Mouse (Mus musculus): ENCODE data around the gene Cbarp. TPM values are rescaled to one million over a fixed set of nuclear protein-coding genes. Genes with fewer than 3 reads are reported as not detected.
A peak's percentile ranks its signal among the peaks of the same experiment; 100 is the strongest.

The Cbarp gene
- polyA plus RNA-seq, 1 experiment from 2014 or later = 2.5 TPM

DNA sequence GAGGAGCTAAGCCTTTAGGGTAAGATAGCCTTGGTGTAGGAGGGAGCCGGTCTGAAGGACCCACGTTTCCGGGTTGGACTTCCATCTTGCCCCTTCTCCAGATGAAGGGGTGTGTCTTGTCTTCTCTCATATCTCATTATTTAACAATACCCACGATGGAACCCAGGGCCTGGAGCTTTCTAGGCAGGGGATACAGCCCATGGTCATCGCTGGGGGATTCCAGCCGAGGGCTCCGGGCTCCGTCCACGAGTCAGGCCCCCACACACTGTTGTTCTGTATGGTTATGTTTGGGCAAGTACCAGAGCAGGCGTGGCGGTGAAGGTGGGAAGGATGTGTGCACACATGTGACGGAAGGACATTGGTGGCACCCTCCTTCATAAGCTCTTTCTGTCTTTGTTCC lies 3.5 kb upstream of the Cbarp start:
- Histone ChIP-seq H3K4me1 (ENCODE audit: control insufficient read depth, insufficient read depth, low read length) (peaks cover 45% of the 10 kb centered on the region), H3K9me3 (replicated peaks; ENCODE audit: control insufficient read depth, low read length) (no peaks in the 10 kb centered on the region), H3K4me2 (ENCODE audit: low read depth, low read length) (no peak overlapping the region), H3K4me3 (ENCODE audit: low read length) (no peak overlapping the region), H3K9ac (ENCODE audit: low read length) (no peak overlapping the region), H3K27me3 (ENCODE audit: control insufficient read depth, insufficient read depth, low read length) (no peaks in the 10 kb centered on the region), H3K27ac (ENCODE audit: low read length) (no peak overlapping the region), H3K36me3 (ENCODE audit: control insufficient read depth, insufficient read depth) (peaks cover 28% of the 10 kb centered on the region)
- no peak for ATAC-seq (replicated peaks; ENCODE audit: extremely low read depth, insufficient read depth, low FRiP score)
- WGBS = 88% methylated on average over 12 of the region's 12 CpGs

DNA sequence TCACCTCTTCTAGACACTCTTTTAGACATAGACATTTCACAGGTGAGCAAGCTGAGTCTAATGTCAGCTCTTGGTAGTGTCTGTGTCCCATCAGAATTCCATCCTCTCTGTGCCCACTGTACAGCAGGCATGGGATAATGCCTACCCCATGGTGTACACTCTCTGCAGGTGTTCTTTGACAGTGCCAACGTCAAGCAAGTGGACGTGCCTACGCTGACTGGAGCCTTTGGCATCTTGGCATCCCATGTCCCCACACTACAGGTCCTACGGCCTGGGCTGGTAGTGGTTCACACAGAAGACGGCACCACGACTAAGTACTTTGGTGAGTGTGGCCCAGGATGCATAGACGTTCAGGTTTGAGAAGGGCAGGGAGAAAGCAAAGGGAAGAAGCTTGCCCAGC lies 3.0 kb upstream of the Cbarp start:
- H3K4me1 ChIP-seq (ENCODE audit: control insufficient read depth, insufficient read depth, low read length) = peaks cover 45% of the 10 kb centered on the region
- WGBS = 89% methylated on average over 7 of the region's 7 CpGs

DNA sequence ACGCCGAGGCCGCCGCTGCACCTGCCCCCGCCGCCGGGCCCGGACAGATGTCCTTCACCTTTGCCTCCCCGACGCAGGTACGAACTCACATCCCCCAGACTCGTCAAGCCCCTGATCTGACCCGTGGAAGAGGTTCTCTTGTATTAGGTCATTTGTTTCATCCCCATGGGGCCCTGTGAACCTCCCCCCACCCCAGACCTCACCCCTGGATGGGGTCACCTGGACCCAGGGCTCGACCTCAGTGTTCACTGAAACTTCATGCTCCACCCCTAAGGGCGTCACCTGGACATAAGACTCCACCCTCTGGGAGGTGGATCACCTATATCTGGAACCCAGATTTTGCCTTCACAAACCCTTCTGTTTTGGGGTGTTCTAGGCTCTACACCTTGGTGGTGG lies 1.9 kb upstream of the Cbarp start:
- 0% methylated on average over 15 of the region's 15 CpGs for WGBS
- Histone ChIP-seq H3K27me3 (ENCODE audit: control insufficient read depth, insufficient read depth, low read length) (peaks cover under 1% of the 10 kb centered on the region; the same call in 1 of the 2 replicates), H3K36me3 (ENCODE audit: control insufficient read depth, insufficient read depth) (peaks cover 28% of the 10 kb centered on the region), H3K27ac (ENCODE audit: low read length) (peak overlapping the region; percentile 93), H3K4me1 (ENCODE audit: control insufficient read depth, insufficient read depth, low read length) (peaks cover 51% of the 10 kb centered on the region), H3K9me3 (replicated peaks; ENCODE audit: control insufficient read depth, low read length) (no peaks in the 10 kb centered on the region), H3K4me3 (ENCODE audit: low read length) (peak overlapping the region; percentile 73), H3K4me2 (ENCODE audit: low read depth, low read length) (peak overlapping the region; percentile 85), H3K9ac (ENCODE audit: low read length) (peak overlapping the region; percentile 99)
- 0 out of 2 replicates have a peak, but pooled peaks have one; percentile 3 for ATAC-seq (replicated peaks; ENCODE audit: extremely low read depth, insufficient read depth, low FRiP score)

More for the DNA sequence above, 3.0 kb upstream of the Cbarp start:
- Histone ChIP-seq H3K9ac (ENCODE audit: low read length) (no peak overlapping the region), H3K27me3 (ENCODE audit: control insufficient read depth, insufficient read depth, low read length) (no peaks in the 10 kb centered on the region), H3K4me3 (ENCODE audit: low read length) (no peak overlapping the region), H3K27ac (ENCODE audit: low read length) (no peak overlapping the region), H3K36me3 (ENCODE audit: control insufficient read depth, insufficient read depth) (peaks cover 28% of the 10 kb centered on the region), H3K9me3 (replicated peaks; ENCODE audit: control insufficient read depth, low read length) (no peaks in the 10 kb centered on the region), H3K4me2 (ENCODE audit: low read depth, low read length) (0 out of 2 replicates have a peak overlapping the region, but pooled peaks have one; percentile 85)
- ATAC-seq (replicated peaks; ENCODE audit: extremely low read depth, insufficient read depth, low FRiP score) = no peak

DNA sequence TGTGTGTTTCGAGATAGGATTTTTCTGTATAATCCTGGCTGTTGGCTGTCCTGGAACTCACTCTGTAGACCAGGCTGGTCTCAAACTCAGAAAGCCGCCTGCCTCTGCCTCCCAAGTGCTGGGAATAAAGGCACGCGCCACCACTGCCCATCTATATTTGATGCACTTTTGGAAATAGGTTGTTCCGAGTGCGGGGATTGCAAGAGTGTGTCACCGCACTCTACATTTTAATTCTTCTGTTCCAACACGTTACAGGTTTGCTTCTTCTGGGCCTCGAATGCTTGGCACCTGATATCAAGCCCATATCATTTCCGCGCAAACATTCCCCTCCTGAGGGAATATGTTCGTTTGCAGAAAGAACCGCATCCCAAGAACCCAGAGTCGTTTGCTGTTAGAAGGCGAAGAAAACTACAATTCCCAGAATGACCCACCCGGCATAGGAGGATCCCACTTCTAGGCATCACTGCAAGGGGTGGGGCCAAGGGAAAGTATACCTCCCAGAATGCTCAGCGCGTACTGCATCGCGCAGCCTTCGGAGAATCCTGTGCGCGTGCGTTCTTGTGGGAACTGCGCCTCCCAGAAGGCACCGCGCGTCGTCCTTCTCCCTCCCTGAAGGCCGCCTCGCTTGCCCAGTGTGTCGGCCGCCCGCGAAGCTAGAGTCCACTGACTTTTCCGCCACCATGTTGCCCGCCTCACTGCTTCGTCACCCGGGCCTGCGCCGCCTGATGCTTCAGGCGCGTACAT lies 1.3 kb upstream of the Cbarp start:
- no peaks in the 10 kb centered on the region for H3K9me3 ChIP-seq (replicated peaks; ENCODE audit: control insufficient read depth, low read length)
- H3K4me2 ChIP-seq (ENCODE audit: low read depth, low read length) = peak overlapping the region; percentile 85
- H3K27me3 ChIP-seq (ENCODE audit: control insufficient read depth, insufficient read depth, low read length) = peaks cover 6% of the 10 kb centered on the region; the same call in 1 of the 2 replicates
- peaks cover 28% of the 10 kb centered on the region for H3K36me3 ChIP-seq (ENCODE audit: control insufficient read depth, insufficient read depth)
- peak overlapping the region; percentile 93 for H3K27ac ChIP-seq (ENCODE audit: low read length)
- H3K4me3 ChIP-seq (ENCODE audit: low read length) = peak overlapping the region; percentile 73
- WGBS = under 1% methylated on average over 43 of the region's 43 CpGs
- peaks cover 51% of the 10 kb centered on the region for H3K4me1 ChIP-seq (ENCODE audit: control insufficient read depth, insufficient read depth, low read length)
- ATAC-seq (replicated peaks; ENCODE audit: extremely low read depth, insufficient read depth, low FRiP score) = peak; percentile 87
- H3K9ac ChIP-seq (ENCODE audit: low read length) = peak overlapping the region; percentile 99

DNA sequence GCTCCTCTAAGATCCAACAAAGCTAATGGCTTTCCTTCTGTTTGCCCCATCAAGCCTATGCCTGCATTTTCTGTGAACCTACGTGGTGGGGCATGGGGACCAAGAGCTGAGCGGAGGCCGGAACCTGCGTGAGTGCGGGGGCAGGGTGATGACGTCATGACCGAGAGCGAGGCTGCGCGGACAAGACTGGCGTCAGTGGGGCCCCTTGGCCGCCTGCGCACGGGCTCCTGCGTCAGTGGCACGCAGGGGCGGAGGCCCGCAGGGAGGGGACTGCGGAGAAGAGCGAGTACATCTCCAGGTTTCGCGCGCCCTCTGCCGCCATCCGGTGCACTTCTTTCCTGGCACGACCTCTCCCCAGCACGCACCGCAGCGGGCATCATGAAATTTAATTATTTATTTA lies 608 bp upstream of the Cbarp start:
- peak overlapping the region; percentile 85 for H3K4me2 ChIP-seq (ENCODE audit: low read depth, low read length)
- peaks cover 48% of the 10 kb centered on the region for H3K4me1 ChIP-seq (ENCODE audit: control insufficient read depth, insufficient read depth, low read length)
- peak overlapping the region; percentile 81 for H3K27ac ChIP-seq (ENCODE audit: low read length)
- H3K9ac ChIP-seq (ENCODE audit: low read length) = peak overlapping the region; percentile 72
- ATAC-seq (replicated peaks; ENCODE audit: extremely low read depth, insufficient read depth, low FRiP score) = peak; percentile 64
- peaks cover 25% of the 10 kb centered on the region for H3K36me3 ChIP-seq (ENCODE audit: control insufficient read depth, insufficient read depth)
- WGBS = under 1% methylated on average over 28 of the region's 29 CpGs
- peak overlapping the region; percentile 73 for H3K4me3 ChIP-seq (ENCODE audit: low read length)
- no peaks in the 10 kb centered on the region for H3K9me3 ChIP-seq (replicated peaks; ENCODE audit: control insufficient read depth, low read length)
- peaks cover 6% of the 10 kb centered on the region; the same call in 1 of the 2 replicates for H3K27me3 ChIP-seq (ENCODE audit: control insufficient read depth, insufficient read depth, low read length)

DNA sequence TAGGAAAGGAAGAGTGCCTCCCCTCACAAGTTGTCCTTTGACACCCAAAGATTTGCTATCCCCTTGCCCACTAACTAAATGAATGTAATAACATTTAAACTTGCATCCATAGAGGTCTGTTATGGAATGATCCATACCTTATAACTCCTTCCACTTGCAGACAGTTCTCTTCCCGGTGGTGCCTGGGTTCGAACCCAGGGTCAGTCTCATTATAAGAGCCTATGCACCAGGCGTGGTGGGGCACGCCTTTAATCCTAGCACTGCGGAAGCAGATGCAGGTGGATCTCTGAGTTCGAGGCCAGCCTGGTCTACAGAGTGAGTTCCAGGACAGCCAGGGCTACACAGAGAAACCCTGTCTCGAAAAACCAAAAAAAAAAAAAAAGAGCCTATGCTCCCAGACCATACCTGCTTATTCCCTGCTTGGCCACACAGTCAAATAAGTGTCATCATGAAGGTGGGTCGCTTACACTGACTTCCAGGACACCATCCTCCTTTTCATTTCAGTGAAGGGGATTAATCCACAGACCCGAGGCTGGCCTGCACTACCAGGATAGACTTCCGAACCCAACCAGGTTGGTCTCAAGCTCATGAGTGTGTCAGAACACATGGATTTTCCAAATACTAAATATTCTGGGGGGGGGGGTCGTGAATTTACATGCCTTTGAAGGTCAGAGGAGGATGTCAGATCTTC lies 515 bp downstream of the Cbarp start:
- no peak overlapping the region for H3K4me3 ChIP-seq (ENCODE audit: low read length)
- peaks cover 18% of the 10 kb centered on the region for H3K36me3 ChIP-seq (ENCODE audit: control insufficient read depth, insufficient read depth)
- no peak overlapping the region for H3K4me2 ChIP-seq (ENCODE audit: low read depth, low read length)
- peaks cover 39% of the 10 kb centered on the region for H3K4me1 ChIP-seq (ENCODE audit: control insufficient read depth, insufficient read depth, low read length)
- peaks cover 6% of the 10 kb centered on the region; the same call in 1 of the 2 replicates for H3K27me3 ChIP-seq (ENCODE audit: control insufficient read depth, insufficient read depth, low read length)
- 0 out of 2 replicates have a peak, but pooled peaks cover 3% of the 10 kb centered on the region for H3K9me3 ChIP-seq (replicated peaks; ENCODE audit: control insufficient read depth, low read length)
- WGBS = 78% methylated on average over 11 of the region's 11 CpGs
- H3K9ac ChIP-seq (ENCODE audit: low read length) = no peak overlapping the region
- ATAC-seq (replicated peaks; ENCODE audit: extremely low read depth, insufficient read depth, low FRiP score) = no peak
- no peak overlapping the region for H3K27ac ChIP-seq (ENCODE audit: low read length)

DNA sequence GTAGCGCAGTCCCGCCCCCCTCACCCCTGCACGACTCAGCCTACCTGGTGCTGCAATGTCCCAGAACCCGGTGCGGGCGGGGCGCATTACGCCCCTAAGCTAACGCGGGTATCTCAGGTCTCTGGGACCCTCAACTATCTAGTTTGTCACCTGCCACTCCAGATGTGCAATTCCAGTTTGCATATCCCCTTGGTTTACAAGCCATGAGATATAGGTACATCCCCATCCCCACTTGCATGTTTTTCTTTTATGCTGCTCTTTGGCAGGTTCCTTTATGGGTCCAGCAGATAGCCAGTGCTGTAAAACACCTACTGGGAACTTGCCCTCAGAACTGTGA lies 1.2 kb downstream of the Cbarp start:
- 1% methylated on average over 10 of the region's 10 CpGs for WGBS
- Histone ChIP-seq H3K9me3 (replicated peaks; ENCODE audit: control insufficient read depth, low read length) (0 out of 2 replicates have a peak, but pooled peaks cover 3% of the 10 kb centered on the region), H3K27me3 (ENCODE audit: control insufficient read depth, insufficient read depth, low read length) (peaks cover 6% of the 10 kb centered on the region; the same call in 1 of the 2 replicates), H3K9ac (ENCODE audit: low read length) (peak overlapping the region; percentile 69), H3K27ac (ENCODE audit: low read length) (no peak overlapping the region), H3K4me1 (ENCODE audit: control insufficient read depth, insufficient read depth, low read length) (peaks cover 37% of the 10 kb centered on the region), H3K36me3 (ENCODE audit: control insufficient read depth, insufficient read depth) (peaks cover 11% of the 10 kb centered on the region), H3K4me2 (ENCODE audit: low read depth, low read length) (peak overlapping the region; percentile 85), H3K4me3 (ENCODE audit: low read length) (peak overlapping the region; percentile 60)
- no peak; the same call in 1 of the 2 replicates for ATAC-seq (replicated peaks; ENCODE audit: extremely low read depth, insufficient read depth, low FRiP score)

DNA sequence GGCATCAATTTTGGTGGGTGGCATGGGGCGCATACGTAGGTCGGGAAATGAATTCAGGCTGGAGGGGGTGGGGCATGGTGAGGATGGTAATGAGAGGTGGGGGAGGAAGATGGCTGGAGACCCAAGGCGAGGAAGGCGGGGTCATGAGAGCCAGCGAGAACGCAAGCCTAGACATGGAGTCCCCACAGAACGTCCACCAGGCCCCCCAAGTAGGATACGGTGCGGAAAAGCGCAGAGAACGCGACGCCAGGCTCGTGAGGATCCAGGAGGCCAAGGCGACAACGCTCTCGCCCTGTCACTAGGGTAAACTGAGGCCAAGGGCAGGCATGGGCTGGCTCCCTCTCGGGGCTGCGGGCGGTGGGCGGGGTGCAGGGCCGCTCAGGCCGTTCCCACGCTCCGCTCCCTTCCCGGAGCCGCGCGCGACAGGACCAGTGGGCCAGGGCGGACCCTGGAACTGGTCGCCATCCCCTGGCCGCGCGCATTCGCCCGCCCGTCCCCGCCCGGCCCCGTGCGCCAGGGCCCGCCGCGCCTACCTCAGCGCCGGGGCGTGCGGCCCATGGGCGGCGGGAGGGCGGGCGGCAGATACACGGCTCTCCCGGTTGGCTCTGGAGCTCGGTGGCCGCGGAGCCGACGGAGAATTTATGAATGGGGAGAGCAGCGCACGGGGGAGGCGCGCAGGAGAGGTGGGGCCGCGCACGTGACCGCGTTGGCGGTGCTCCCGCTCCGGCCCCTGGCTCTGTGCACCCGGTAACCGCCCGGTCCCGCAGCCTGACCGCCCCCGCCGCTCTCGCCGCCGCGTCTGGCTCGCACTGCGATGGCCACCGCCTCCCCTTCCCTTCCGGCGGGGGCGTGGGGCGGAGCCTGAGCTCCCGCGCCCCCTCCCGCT lies 1.8 kb downstream of the Cbarp start, which contains the start of gene Atp5d:
TSS of gene Atp5d (plus strand) at position 80 of the 886 bp plus-strand sequence.
- peaks cover 6% of the 10 kb centered on the region; the same call in 1 of the 2 replicates for H3K27me3 ChIP-seq (ENCODE audit: control insufficient read depth, insufficient read depth, low read length)
- H3K4me1 ChIP-seq (ENCODE audit: control insufficient read depth, insufficient read depth, low read length) = peaks cover 34% of the 10 kb centered on the region
- peak within 1 kb of the TSS; percentile 85 for H3K4me2 ChIP-seq (ENCODE audit: low read depth, low read length)
- under 1% methylated on average over 78 of the region's 94 CpGs for WGBS
- peak within 1 kb of the TSS; percentile 69 for H3K9ac ChIP-seq (ENCODE audit: low read length)
- H3K36me3 ChIP-seq (ENCODE audit: control insufficient read depth, insufficient read depth) = peaks cover 5% of the 10 kb centered on the region
- H3K4me3 ChIP-seq (ENCODE audit: low read length) = peak within 1 kb of the TSS; percentile 60
- H3K9me3 ChIP-seq (replicated peaks; ENCODE audit: control insufficient read depth, low read length) = 0 out of 2 replicates have a peak, but pooled peaks cover 3% of the 10 kb centered on the region
- no peak within 1 kb of the TSS for H3K27ac ChIP-seq (ENCODE audit: low read length)
- ATAC-seq (replicated peaks; ENCODE audit: extremely low read depth, insufficient read depth, low FRiP score) = peak; percentile 1; the same call in 1 of the 2 replicates
